Mouse (Mus musculus): Measurements from ENCODE around the gene Gm4737.

DNA sequence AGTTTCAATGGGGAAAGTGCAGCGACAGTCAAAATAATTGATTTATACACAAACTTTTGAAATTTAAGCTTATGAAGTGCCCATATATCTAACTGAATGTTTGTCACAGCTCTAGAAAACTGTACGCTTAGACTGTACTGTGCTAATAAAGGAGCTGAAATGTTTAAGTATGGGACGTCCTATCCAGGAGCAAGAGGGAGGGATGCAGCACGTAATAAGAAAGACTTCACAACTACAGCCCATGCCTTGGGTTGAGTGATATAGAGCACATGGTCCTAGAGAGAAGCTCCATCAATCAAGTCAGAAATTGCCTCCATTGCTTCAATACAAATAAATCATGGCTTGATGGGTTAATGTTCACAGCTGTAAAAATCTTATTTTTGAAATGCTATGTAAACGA, 40.9 kb upstream of the Gm4737 start:
- TF ChIP-seq POLR2A (IDR thresholded peaks at IDR 0.05; ENCODE audit: borderline replicate concordance, extremely low read depth, insufficient read depth, insufficient read length, poor library complexity, severe bottlenecking), result no peak
- TF ChIP-seq CTCF (IDR thresholded peaks at IDR 0.05; ENCODE audit: borderline replicate concordance, extremely low read depth, insufficient read depth, insufficient read length), result no peak
